Mouse (Mus musculus) heart, adult 8-10 months (tissue): Measurements from ENCODE around the gene Mdm1. TPM values are rescaled to one million over a fixed set of nuclear protein-coding genes. Genes with fewer than 3 reads are reported as not detected.
"Not testable (repeated sequence)": the region's sequence is repeated elsewhere in the genome, so short reads cannot be mapped to it uniquely, and the experiment has no call there.

Experiments
- DNase-seq: peaks from one replicate; pipeline ENCODE4 v3.0.0; 2022; ENCODE audit warnings: low spot score
- total RNA-seq, 4 experiments: library from RNA; stranded (reverse); gene quantifications; 2 replicates each; pipeline ENCODE4 v1.2.4; 2022

Mdm1 gene
- total RNA-seq, 4 experiments from 2014 or later, result 3.7 to 6.2 (median 5.1) TPM

DNA sequence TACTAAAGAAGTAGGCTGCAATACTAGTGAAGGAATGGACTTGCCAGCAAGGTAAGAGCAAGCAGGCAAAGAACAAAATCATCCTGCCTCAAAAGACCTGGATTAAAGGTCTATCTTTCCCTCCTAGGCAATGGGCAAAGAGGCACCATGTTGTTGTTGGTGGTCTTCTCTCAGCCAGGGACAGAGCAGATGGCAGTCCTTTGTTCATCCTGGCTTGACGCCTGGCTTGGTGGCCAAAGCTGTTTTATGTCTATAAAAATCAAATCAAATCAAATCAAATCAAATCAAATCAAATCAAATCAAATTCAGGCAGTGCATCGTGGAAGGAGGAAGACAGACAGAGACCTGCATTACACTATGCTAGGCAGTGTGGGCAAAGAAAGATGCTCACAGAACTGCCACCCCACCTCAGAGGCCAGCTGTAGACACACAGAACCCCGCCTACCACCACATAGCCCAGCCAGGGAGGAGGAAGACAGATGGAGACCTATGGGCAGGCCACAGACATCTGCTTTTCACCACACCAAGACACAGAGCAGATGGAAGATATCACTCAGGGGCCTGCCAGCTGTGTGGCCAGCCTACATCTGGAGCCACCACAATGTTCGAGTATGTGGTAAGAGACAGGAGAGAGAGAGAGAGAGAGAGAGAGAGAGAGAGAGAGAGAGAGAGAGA lies 74.2 kb downstream of the Mdm1 start:
- DNase-seq, result not testable (repeated sequence)

Other genes starting within 250 kb of the Mdm1 start
- not detected for gene Il22, start 63.1 kb downstream of the Mdm1 start, total RNA-seq
- under 1 TPM; 0.37 to 0.50 (median 0.43) TPM for gene Gm32717, start 99.0 kb downstream of the Mdm1 start, total RNA-seq
- under 1 TPM; 0.37 to 0.50 (median 0.43) TPM for gene Gm32802, start 116.9 kb downstream of the Mdm1 start, total RNA-seq
- not detected for gene Iltifb, start 153.2 kb downstream of the Mdm1 start, total RNA-seq
- not detected for gene Gm9040, start 185.2 kb downstream of the Mdm1 start, total RNA-seq
- not detected for gene Gm9044, start 190.6 kb downstream of the Mdm1 start, total RNA-seq
- gene Gm9045, start 196.0 kb downstream of the Mdm1 start, total RNA-seq, result not detected
- not detected for gene Gm9046, start 201.4 kb downstream of the Mdm1 start, total RNA-seq
- not detected for gene Gm9048, start 206.9 kb downstream of the Mdm1 start, total RNA-seq
- gene Gm9049, start 212.3 kb downstream of the Mdm1 start, total RNA-seq, result not detected